Mouse (Mus musculus) urinary bladder, postnatal 36 days (tissue): ENCODE data around the gene Kdelr1.
"Not testable (repeated sequence)": the region's sequence is repeated elsewhere in the genome, so short reads cannot be mapped to it uniquely, and the experiment has no call there.

Source experiments
- DNase-seq, 2 experiments: peaks; one replicate each; pipeline ENCODE4 v3.0.0; 2022; ENCODE audit warnings: low spot score in 2 of 2, mixed read lengths in 1 of 2

Gene Kdelr1

DNA sequence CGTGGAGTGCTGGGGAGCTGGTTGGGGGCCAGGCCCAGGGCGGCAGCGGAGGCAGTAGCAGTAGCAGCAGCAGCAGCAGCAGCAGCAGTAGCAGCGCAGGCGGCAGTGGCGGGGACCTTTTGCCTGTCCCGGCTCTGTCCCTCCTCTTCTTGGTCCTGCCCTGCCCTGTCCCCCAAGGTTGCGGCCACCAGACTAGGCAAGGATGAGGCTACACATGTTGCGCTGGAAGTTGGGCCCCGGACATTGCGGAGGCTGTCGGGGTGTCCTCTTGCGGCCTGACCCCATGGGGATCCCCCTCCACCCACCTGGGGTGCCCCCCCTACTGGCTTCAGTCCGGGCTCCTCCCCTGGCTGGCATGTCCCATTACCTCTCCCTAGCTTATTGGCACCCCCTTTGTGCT, 2.8 kb upstream of the Kdelr1 start:
- DNase-seq, result no peak

DNA sequence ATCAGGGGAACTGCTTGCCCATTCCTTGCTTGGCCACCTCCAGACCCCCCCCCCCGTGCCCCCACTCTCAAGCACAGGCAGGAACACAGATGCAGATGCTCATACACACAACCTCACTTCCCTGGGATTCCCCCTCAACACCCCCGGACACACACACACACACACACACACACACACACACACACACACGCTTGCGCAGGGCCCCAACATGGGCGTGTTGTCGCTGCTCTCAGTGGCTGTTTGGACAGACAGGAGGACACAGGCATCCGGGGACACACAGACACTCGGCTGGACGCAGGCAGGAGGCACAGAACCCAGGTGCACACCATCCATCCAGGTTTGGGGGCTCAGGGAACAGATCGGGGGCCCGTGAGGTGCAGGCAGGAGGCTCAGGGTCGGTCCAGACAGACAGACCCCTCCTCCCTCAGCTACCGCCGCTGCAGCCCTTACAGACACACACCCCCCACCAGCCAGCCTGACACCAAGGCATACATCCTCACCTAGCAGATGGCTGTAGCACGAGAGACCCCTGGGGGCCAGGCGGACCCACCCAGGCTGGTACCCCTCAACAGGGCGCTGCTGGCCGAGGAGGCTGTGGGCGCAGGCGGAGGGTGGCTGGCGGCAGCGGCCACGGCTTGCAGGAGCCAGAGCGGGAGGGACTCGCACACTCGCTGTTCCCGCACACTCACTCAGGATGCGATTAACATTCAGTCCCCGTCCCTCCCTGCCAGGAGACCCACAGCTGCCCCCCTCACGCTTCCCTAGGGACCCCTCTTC, 2.1 kb upstream of the Kdelr1 start:
- DNase-seq, result no peak

GRCm38 (mm10) chr7:45873061-45873947, 732 bp downstream of the Kdelr1 start:
- DNase-seq, result peak; percentile 55 to 62

- DNase-seq, result no peak
Observed at GRCm38 (mm10) chr7:45876895-45877294, 4.3 kb downstream of the Kdelr1 start.

GRCm38 (mm10) chr7:45878278-45878677, 5.7 kb downstream of the Kdelr1 start, which contains the start of gene Grin2d:
TSS of gene Grin2d (minus strand) at chr7:45878378.
- DNase-seq, result not testable (repeated sequence)

DNA sequence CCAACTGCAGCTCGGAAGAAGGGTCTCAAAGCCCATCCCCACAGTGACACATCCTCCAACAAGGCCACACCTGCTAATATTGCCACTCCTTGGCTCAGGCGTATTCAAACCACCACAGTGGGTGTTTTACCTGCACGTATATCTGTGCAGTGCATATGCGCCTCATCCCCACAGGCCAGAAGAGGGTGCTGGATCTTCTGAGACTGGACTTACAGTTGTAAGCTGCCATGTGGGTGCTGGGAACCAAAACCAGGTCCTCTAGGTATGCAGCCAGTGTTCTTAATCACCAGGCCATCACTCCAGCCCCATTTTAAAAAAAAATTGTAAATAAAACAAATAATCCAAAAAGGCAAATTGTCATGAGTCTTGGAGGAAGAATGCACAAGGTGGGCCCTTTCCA, 8.0 kb downstream of the Kdelr1 start:
- DNase-seq, result no peak

GRCm38 (mm10) chr7:45881011-45881410, 8.4 kb downstream of the Kdelr1 start:
- no peak for DNase-seq

DNA sequence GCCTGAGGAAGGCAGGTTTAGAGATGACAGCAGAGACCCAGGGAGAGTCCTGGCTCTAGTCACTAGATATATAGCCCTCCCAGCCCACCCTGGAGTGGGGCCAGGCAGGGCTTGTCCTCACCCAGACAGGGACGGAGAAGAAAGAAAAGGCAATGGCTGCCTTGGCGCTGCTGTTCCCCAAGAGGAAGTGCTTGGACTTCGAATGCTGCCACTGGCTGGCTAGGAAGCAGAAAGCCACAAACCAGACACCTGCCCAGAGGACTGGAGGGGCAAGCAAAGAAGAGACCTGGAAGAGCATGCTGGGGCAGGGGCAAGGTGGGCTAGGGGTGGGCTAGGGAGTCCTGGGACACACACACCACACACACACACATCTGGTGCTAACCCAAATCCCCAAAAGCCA, 14.7 kb downstream of the Kdelr1 start:
- DNase-seq, result no peak

- no peak for DNase-seq
Observed at GRCm38 (mm10) chr7:45892651-45893050, 20.1 kb downstream of the Kdelr1 start.

DNA sequence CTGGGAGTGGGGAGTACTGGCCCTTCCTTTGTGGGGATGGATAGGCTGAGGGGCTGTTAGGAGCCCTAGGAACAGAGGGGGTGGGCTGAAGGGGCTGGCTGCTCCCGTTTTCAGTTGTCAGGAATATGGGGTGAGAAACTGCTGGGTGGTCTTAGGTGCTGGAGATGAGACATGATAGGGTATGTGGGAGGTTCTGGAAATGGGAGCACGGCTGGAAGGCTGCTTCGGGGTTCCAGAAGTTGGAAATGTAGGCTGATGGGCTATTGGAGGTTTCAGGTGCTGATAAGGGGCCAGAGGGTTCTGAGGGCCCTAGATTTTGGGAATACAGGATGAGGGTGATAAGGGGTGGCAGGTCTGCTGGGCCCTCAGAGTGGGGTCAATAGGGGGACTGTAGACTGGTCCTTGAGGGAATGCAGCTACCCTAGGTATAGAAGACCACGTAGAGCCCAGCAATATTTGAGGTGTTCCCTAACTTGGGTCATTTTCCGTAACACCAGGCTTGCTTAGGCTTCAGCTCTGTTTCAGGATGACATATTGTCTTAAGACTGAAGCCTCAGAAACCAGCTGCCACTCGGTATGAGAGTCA, 23.5 kb downstream of the Kdelr1 start:
- no peak for DNase-seq

GRCm38 (mm10) chr7:45896517-45897257, 24.1 kb downstream of the Kdelr1 start, which contains the start of the genes Syngr4 and Tmem143:
TSS of gene Syngr4 (minus strand) at chr7:45896714.
TSS of gene Tmem143 (plus strand) at chr7:45896941.
- DNase-seq, result peak; percentile 95 to 97

GRCm38 (mm10) chr7:45897258-45897757, 24.7 kb downstream of the Kdelr1 start:
- DNase-seq, result peak in 1 of 2 experiments; percentile 57

DNA sequence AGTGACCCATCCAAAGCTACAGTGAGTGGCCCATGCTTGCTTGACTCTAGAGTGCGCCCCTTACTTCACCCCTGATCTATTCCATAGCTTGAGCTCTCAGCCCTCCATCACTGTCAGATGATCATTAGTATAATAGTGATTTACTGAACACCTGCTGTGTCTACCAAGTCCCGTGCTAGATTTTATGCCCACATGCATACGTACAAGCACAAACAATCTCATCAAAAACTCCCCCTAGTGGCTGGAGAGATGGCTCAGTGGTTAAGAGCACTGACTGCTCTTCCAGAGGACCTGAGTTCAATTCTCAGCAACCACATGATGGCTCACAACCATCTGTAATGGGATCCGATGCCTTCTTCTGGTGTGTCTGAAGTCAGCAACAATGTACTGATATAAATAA, 25.6 kb downstream of the Kdelr1 start:
- not testable (repeated sequence) for DNase-seq

- DNase-seq, result no peak
Observed at GRCm38 (mm10) chr7:45901562-45901961, 29.0 kb downstream of the Kdelr1 start.

- no peak for DNase-seq
Observed at GRCm38 (mm10) chr7:45902481-45903002, 30.0 kb downstream of the Kdelr1 start.

- DNase-seq, result no peak
Observed at GRCm38 (mm10) chr7:45906622-45907021, 34.0 kb downstream of the Kdelr1 start.

DNA sequence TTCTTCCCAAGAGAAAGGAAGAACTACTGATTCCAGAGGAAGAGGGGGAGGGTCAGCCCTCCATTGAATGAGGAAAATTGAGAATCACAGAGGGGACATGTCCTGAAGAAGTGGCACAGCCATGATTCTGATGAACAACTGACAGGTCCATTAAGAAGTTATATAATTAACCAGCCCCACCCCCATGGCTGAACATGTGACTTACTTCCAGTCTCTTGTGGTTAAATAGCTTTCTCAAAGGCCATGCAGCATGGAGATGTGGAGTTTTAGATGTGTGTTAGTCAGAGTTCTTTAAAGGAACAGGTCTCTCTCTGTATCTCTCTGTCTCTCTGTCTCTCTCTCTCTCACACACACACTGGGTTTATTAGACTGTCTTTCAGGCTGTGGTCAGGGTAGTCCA, 35.8 kb downstream of the Kdelr1 start:
- no peak for DNase-seq

GRCm38 (mm10) chr7:45909145-45909544, 36.6 kb downstream of the Kdelr1 start:
- no peak for DNase-seq

GRCm38 (mm10) chr7:45914067-45914466, 41.5 kb downstream of the Kdelr1 start:
- DNase-seq, result no peak

- DNase-seq, result no peak
Observed at GRCm38 (mm10) chr7:45915011-45915410, 42.4 kb downstream of the Kdelr1 start.
